Mouse (Mus musculus): ENCODE results near the gene Gm20708.
"Not testable (repeated sequence)": the region's sequence is repeated elsewhere in the genome, so short reads cannot be mapped to it uniquely, and the experiment has no call there.

Gm20708 gene

DNA sequence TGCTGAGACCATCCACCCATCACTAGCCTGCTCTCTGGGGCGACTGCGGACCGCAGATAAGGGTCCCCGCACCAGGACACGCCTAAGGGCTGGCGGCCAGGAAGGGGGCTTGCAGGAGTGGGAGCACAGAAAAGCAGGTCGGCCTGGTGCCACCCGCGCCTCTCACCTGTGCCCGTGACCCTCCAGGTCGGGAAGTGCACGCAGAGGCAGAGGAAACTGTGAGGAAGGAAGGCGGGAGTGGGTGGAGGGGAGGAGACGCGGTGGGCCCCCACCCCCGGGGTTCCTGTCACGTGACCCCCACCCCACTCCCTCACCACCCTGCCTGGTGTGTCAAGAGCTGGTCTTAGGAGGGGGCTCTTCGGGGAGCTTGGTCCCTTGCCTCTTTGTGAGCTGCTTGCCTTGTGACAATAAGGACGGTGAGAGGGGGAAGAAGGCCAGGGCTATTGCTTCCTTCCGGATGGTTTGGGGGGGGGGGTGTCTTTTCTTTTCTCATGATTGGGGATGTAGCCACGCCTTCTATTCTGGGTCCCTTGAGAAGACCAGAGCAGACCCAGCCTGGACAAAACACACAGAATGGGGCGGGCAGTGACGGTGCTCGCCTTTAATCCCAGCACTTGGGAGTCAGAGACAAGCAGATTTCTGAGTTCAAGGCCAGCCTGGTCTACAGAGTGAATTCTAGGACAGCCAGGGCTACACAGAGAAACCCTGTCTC, 27.3 kb upstream of the Gm20708 start, which contains the start of the genes Tmc8 and Tmc6:
Gene Tmc8 (plus strand): TSS at position 84 of the 712 bp plus-strand sequence.
Gene Tmc6 (minus strand): TSS at position 206 of the 712 bp plus-strand sequence.
- no peak for DNase-seq

DNA sequence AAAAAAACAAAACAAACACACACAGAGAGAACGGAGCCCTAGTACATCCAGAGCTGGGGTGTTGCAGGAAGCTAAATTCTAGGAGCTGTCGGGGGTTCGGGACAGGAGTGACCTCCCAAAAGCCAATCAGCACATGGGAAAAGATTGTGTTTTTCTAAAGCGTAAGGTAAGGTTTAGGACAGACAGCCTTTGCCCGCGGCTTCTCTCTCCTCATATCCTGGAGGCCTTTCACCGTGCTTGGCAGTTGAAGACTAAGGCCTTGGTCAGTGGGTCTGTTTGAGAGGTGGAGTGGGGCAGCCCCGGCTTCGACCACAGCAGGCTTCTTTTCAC, 26.8 kb upstream of the Gm20708 start:
- DNase-seq: no peak

DNA sequence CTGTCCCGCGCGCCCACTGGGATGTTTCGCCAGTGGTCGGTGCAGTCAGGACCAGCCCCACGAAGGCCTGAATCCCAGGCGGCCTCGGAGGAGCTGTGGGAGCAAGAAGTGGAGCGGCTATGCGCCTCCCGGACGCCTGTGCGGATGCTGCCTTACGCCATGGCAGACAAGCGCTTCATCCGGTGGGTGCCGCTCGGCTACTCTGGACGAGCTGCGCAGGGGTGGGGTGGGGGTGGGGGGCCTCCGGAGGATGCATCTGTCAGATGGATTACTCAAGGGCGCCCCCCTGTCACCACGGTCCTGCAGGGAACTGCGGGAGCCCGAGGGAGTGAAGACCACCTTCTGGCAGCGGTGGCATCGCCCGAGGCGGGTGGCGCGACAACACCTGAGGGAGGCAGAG, 26.4 kb upstream of the Gm20708 start:
- DNase-seq: no peak

DNA sequence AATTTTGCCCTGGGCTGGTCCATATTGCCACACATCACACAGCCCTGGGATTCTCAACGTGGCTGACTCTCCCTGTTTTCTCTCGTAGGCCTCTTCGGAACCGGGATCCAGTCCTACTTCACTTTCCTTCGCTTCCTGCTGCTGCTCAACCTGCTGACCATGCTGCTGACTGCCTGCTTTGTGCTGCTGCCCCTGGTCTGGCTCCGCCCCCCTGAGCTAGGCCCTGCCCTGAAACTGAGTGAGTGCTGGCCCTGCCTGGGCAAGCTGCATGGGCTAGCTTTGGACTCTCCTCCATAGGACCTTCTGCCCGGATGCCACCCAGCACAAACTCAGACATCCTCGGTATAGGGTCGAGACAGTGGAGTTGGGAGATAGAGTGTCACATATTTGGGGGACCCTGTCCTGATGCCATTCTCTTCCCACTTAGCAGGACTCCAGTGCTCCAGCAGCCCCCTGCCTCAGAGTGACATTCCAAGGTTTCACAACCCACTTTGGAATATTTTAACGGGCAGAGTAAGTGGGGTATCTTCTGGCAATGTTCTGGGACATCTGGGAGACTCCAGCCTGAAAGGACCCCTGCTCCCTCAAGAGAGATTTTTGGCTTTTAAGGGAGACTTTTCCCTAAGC, 25.7 kb upstream of the Gm20708 start:
- DNase-seq: no peak

DNA sequence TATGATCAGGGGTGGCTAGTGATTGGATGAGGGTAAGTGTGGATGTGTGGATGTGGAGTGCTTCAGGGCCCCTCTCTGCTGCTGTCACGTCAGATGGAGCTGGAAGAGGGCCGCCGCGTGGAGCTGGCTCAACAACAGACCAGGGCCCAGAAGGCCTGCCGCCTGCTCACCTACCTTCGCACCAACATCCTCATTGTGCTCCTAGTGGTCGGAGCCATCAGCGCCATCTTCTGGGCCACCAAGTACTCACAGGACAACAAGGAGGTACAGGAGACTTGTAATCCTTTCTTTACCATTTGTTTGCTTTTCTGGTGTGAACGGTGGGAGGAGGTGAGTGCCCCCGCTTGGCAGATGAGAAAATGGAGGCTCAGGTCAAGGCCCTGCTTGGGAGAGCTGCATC, 23.2 kb upstream of the Gm20708 start:
- DNase-seq: peak; percentile 78

DNA sequence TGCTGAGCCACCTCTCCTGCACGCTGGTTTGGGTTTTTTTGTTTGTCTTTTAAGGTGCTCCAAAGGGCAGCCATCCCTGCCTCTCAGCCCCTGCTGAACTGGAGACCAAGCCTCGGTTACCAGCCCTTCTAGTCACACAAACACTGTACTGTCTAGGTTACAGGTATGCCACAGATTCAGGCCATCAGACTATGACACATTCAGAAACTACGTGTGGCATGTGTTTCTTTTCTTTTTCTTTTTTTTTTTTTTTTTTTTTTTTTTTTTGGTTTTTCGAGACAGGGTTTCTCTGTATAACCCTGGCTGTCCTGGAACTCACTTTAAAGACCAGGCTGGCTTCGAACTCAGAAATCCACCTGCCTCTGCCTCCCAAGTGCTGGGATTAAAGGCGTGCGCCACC, 21.0 kb upstream of the Gm20708 start:
- DNase-seq: not testable (repeated sequence)

DNA sequence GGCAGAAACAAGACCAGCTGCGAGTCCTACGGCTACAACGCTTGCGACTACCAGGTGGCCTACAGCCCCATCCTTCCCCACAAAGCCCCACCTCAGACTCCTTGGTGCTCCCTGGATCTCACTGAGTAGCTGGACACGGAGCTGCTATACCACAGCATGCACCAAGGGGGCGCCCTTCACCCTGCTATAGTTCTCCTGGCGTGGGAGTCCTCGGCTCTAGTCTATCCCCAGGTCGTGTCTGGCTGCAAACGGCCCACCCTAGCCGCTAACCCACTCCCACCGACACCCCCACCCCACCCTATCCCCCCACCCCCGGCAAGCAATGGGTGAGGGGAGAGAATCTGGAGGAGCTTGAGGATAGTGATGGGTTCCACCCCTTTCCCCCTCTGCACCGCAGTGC, 19.2 kb upstream of the Gm20708 start:
- peak; percentile 78 for DNase-seq

DNA sequence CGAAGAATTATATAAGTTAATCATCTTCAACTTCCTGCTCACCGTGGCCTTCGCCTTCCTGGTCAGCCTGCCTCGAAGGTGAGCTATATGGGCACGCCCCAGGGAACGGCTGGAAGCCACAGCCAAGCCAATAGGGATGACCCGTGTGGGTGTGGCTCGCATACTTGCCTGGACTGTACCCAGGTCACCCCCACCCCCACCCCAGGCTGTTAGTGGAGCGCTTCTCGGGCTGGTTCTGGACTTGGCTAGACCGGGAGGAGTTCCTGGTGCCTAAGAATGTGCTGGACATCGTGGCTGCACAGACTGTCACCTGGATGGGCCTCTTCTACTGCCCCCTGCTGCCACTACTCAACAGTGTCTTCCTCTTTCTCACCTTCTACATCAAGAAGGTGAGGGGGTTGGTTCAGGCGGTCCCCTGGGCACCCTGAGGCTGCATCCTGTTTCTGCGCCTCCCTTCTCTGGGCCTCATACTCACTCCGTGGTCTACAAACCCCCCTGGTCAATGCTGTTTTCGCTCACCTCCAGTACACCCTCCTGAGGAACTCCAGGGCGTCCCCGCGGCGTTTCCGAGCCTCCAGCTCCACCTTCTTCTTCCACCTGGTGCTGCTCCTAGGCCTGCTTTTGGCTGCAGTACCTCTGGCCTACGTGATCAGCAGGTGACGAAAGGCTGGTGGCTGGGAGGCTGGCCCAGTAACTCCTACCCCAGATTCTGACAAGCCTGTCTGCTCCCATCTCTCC, 18.6 kb upstream of the Gm20708 start:
- DNase-seq: peak; percentile 58

DNA sequence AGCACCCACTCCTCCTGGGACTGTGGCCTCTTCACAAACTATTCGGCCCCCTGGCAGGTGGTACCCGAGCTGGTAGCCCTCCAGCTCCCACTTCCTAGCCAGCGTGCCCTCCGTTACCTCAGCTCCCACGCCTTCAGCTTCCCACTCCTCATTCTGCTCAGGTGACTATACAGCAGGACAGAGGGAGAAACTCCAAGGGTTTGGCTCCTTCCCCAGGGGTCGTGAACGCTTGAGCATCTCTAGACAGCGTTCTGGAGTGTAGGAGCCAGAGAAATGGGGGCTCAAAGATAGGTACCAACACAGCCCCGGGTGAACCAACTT, 18.1 kb upstream of the Gm20708 start:
- DNase-seq: no peak

DNA sequence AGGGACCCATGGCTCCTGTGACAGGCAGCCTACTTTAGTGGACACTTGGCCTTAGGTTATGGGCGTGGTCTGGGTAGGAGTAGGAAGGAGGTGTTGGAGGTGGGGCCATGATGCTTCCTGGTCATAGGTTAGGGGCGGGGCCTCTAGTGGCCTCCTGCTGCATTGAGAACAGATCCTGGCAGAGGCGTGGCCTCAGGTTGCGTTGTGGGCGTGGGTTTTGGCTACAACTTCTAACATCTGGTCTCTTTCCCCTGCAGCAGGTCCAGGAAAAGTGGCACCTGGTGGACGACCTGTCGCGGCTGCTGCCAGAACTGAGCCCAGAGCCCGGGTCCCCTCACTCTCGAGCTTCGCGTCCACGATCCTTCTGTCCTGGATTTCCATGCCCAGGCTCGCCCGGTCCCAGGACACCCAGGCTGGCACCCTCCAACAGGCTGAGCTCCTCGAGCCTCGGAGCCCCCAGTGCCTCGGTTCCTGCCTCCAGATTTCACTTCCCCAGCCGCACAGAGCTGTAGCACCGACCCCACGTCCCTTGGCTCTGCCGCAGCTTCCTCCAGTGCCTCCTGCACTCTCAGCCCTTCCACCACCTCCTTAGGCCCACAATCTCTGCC, 17.1 kb upstream of the Gm20708 start:
- DNase-seq: peak; percentile 91

DNA sequence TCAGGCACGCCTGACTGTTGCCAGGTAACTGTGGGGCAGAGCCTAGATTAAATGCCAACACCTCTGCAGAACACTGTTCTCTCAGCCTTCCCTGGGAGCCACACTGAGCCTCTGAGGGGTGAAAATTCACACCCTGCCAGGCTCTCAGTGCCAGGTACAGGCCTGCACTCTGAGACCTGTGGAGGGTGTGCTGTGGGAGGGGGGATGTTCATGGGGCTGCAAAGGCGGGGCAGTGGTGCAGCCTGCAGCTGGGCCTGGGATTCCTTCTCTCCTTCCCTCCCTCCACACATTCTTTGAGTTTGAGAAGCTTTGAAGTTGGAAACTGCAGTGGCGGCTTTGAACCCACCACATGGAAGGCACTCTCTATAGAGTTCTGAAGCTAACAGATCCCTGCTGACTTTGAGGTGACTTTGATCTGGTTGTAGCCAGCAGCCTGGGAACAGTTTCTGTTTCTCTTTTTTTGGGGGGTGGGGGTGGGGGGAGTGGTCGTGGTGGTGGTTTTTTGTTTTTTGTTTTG, 15.4 kb upstream of the Gm20708 start:
- no peak for DNase-seq

DNA sequence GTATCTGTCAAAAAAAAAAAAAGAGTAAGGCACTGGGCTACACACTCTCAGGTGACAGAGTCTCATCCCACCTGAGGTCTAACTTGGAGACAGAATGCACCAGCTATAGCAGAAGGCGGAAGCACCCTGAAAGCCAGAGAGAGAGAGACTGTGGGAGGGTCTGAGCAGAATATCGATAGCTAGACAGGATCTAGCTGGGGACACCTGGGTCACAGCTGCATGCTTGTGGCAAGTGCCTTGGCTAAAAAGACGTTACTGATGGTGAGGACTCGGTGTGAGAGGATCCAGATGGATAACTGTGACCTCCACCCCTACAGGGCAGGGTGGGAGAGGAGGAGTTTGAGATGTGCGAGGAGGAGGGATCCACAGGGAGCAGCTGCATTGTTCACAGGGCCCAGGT, 12.5 kb upstream of the Gm20708 start:
- no peak for DNase-seq

DNA sequence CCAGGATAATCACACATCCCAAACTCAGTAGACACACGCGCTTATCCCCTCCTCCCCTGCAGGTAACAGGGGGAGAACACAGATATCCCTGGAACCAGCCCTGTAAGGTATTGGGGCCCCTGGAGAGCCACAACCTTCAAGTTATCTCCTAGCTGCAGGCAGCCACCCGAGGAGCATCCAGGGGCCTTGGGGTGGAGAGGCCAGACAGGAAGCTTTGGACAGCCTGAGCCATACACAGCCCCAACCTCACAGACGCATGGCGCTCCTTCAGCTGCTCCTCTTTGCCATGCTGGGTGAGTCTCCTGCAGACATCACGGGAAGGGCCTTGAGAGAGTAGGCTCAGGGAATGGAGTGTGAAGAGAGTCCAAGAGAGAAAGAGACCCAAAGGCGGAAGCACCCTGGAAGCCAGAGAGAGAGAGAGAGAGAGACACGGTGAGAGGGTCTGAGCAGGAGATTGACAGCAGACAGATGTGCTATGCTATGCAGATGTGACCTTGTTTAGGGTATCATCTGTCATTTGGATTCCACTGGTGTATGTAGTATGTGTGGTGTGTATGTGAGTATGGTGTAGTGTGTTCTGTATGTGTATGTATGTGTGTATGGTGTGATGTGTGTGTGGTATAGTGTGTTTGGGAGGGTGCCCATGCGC, 11.8 kb upstream of the Gm20708 start, which contains the start of gene 6030468B19Rik:
Gene 6030468B19Rik (plus strand): TSS at position 150 of the 649 bp plus-strand sequence.
- no peak for DNase-seq

DNA sequence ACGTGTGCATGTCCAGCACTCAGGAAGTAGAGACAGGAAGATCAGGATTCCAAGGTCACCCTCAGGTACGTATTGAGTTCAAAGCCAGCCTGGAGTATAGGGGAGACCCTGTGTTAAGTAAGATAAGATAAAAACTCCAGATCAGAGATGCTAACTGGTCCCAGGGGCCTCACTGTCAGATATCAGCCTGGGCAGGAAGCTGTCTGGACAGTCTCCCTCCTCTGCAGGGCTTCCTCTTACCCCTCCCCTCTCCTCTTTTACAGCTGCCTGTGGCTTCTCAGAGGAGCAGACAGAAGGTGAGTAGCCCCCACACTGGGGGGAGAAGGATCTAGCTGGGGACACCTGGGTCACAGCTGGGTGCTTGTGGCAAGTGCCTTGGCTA, 11.3 kb upstream of the Gm20708 start:
- no peak for DNase-seq

DNA sequence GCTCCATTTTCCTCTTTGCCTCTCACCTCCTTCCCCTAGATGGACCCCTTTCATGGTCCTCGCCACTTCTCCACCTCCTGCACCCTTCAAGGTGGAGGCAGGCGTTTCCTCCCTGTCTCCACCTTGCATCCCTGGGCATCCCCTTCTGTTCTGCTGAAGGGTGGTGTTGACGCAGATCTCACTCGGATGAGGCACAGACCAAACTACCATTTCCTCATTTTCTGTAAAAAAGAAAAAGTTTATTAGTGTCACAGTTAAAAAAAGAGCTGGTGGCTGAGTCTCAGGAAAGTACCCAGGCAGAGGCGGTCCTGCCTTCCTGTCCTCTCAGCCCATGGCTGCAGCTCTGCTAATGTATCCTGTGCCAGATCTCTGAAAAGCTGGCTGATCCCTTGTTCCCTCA, 10.3 kb upstream of the Gm20708 start:
- DNase-seq: no peak

DNA sequence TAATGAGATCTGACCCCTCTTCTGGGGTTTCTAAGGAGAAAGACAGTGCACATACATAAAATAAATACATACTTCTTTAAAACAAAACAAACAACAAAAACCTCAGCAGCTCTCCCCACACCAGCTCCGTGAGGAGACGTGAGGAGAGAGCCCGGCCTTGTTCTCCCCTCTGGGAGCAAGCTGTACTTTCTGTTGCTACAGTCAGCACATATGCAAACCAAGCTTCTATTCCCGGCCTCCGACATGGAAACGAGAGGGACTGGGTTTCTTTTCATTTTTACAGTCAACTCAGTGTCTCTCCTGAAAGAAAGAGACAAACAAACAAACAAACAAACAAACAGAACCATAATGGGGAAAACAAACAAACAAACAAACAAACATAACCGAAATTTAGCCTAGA, 9.4 kb upstream of the Gm20708 start:
- no peak for DNase-seq

DNA sequence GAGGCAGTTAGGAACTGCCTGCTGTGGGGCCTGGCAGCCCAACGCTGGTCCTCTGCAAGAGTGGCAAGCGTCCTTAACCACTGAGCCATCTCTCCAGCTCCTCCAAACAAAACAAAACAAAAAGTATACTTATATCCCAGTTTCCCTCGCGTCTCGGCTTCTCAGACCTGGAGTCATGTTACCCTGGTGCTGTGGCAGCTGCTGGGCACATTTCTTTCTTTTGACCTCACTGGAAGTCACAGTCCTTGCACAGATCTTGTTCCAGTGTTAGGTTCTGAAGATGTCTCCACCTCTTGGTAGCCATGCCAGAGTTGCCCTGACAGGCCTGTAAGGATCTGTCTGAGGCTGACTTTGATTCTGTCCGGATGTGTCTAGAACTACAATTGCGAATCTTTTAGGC, 7.8 kb upstream of the Gm20708 start:
- DNase-seq: no peak

DNA sequence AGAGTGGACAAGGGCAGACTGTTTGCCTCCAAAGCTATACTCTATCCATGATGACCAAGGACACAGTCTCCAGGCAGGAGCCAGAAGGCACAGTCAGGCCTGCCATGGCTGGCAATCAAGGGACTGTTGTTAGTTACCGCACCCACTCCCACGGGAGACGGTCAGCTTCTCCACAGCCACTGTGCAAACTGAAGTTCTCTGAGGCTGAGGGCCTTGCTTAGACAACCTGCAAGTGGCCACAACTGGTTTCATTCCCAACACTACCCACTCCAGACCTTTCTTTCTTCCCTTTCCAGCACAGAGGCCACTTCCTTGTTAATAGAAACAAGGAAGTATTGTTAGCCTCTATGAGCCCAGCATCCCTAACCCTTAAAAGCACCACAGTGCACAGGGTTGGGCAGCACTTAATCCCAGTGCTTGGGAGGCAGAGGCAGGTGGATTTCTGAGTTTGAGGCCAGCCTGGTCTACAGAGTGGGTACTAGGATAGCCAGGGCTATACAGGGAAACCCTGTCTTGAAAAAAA, 6.2 kb upstream of the Gm20708 start:
- DNase-seq: no peak

DNA sequence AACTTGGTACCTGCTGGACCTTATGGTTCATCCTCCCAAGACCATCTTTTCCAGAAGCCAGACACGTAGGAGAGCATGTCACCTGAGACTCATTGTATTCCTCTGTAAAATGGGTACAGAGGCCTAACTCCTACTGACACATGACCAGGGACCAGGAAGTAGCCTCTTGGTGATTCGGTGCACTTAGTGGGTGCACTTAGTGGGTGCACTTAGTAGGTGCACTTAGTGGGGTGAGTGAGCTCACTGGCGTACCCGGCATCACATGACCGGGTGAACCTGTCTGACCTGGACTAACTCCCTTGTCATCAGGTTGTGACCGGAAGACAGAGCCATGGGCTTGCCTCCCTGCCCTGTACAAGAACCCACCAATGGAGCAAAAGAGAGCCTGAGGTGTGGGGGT, 2.7 kb upstream of the Gm20708 start:
- DNase-seq: no peak

DNA sequence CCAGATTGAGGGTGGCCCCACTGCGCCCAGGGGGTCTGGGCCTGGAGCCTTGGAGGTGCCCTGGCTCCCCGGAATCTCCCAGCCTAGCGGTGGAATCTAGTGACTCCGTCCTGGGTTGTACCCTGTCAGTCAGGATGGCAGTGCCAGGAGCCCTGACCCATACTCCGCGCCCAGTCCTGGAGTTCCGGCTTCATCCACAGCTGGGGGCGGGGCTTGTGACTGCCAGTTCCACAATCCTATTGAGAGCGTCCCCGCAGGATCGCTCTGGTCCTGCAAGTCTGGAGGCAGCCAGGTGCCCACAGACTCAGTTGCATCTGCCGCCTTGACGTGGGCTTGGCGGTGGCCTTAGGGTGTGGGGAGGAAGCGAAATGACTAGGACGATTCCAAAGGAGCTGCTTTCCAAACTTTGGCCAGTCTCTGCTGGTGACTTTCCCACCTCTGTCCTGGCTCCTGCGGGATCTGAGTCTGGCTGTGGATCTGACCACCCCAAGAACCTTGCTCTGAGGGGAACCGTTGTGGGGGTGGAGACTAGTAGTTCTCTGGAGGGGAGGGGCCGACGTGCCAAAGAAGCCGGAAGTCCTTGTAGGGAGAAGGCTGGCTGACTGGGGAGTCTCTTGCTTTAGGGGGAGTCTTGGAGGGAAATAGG, 1.1 kb downstream of the Gm20708 start:
- DNase-seq: peak; percentile 94

DNA sequence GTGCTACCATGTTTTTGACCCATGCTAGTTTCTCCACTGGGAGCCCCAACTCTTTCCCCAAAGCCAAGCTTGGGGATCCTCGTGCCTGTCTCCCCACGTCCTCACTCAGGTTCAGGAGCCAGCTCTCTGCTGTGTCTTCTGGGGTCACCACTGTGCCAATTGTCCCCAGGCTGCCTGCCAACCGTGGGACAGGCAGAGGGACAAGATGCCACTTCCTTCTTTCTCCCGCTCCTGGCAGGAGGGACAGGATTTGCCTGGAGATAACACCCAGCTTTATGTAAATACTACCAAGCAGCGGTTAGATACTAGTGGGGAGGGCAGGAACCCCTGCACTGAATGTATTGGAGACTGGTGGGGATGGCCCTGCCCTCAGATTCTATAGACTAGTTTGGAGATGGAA, 4.4 kb downstream of the Gm20708 start:
- no peak for DNase-seq

DNA sequence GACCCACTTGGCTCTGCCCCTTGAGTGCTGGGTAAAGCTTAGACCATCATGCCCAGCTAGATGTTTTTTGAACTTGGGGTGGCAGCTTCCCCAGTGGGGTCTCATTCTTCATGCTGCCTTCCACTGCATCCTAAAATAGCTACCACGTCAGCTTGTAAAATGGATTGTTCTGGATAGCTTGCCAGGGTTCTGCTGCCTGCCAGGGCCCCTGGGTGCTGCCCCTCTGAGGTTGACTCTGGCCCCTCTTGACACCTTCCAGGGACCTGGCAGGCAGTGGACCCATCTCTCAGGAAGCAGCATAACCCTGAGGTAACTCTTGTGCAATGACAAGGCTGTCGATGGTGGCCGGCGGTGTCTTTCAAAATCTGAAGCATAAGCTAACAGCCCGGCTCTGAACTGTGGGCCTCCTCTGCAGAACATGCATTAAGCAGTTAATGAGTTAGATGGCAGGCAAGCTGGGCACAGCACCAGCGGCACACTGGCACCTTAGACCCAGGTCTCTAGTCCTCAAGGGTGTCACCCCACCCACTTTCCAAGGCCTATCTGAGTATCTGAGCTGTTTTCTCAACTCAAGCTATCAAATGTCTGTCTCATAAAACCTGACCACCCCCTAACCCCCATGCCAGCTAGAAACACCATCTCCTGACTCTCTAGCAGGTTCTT, 5.4 kb downstream of the Gm20708 start:
- no peak for DNase-seq
